Mouse (Mus musculus): Measurements from ENCODE around the gene Fggy.

GRCm38 (mm10) chr4:95571621-95572020 is 14.3 kb downstream of the Fggy start:
- TF ChIP-seq CTCF (IDR thresholded peaks at IDR 0.05; ENCODE audit: low read depth, low read length) = no peak
- no peak for TF ChIP-seq POLR2A (IDR thresholded peaks at IDR 0.05; ENCODE audit: extremely low read depth, insufficient read depth, low read length)
